Mouse (Mus musculus) left cerebral cortex, postnatal 10 days (tissue): ENCODE measurements at regions not wholly inside any gene's neighbourhood (a gene's known extent, or its start where the extent isn't known, plus 50 kb on each side); places are given as distances from the start of the nearest gene placed in this dataset.

Experiments
- DNase-seq, 2 experiments: peaks; one replicate each; pipeline ENCODE4 v3.0.0; 2021 to 2022; ENCODE audit warnings: low spot score in 2 of 2, mixed read lengths in 1 of 2; ENCODE audit errors: extremely low spot score in 1 of 2
- intact Hi-C: fragments of 180-260 bp; cut with DNase I; formaldehyde crosslinking; loops from one replicate; pipeline ENCODE4 v1.15.1; 2025

DNA sequence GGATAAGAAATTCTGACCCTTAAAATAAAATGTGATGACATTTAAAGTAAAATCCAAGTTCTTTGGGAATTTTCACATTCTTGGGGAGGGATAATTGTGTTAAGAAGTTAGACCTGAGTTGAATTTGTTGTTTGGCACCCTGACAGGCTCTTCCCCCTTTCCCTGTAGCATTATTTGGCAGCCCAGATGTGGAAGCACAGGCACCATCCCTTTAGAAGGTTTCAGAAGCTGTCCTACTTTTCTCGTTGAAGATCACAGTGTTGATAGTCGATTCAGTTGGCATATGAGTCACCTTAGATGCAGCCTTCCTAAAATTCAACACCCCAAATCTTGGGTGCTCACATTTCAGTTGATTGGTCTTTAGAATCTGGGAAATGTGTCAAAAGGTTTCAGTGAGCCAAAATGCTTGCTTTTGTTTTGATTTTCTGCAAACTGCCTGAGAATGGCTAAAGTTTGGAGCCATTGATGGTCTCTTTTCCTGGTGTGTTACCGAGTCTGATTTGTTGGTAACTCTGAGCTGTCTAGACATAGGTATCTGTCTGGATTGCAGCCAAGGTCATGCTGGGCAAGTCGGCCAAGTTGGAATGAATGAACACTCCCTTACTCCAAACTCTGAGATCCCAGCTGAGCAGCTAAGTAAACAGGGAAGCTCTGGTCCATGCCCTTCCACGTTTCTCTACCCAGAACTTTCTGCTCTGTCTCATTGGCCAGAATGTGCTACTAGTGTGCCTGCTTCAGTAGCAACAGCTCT is 65.9 kb upstream of the Bmper start:
- DNase-seq = no peak
- intact Hi-C loops = no loop called here

DNA sequence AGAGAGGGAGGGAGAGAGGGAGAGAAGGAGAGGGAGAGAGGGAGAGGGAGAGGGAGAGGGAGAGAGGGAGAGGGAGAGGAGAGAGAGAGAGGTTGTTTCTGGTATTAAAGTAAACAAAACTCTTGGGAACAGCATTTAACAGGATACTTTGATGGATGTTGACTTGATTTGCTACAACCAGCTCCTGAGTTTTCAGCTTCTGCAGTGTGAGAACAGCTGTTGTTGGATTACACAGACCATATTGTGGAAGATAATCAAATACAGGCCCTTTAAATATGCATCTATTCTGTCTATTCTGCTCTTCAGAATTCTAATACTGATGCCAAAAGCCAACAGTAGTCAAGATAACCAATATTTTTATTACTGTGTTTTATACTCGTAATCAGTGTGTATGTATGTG is 64.4 kb upstream of the Bmper start:
- intact Hi-C loops = no loop called here
- DNase-seq = no peak

DNA sequence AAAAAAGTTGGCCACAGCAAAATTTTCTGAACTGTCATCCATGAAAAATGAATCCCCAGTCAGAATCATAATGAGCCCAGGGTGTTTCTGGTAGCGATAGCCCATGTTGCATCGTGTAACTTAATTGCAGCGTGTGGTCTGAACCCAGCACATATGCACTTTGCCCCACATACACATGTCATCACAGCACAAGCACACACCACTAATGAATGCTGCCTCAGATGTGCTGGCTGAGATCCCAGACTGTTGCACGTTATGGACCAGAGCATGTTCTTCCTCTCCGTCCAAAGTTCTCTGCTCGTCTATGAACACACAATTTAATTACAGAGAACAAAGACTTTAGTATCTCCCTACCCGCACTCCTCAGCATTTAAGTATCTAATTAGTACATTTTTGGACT is 61.5 kb upstream of the Bmper start:
- intact Hi-C loops = no loop called here
- DNase-seq = no peak

DNA sequence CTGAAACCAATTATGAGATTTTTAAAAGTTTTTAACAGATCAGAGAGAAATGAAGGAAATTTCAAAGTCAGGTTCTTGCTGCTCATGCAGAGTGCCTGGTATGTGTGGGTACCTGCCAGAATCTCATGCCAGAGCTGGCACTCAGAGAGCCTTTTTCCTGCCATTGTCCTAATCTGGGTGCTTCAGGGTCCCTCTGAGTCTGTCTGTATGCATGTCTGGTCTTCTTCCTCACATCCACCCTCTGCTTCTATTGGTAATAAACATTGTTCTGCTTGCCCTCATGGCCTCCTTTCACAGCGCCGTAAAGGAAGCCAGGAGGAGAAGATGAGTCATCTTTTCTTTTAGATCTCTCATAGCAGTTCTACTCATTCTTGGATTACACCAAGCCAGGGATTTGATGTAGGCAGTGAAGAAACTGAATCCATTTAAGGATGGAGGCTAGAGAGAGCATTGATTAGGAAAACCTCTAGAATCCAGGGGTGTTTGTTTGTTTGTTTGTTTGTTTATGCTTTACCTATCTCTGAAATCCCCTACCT is 55.8 kb upstream of the Bmper start:
- intact Hi-C loops = no loop called here
- DNase-seq = no peak

DNA sequence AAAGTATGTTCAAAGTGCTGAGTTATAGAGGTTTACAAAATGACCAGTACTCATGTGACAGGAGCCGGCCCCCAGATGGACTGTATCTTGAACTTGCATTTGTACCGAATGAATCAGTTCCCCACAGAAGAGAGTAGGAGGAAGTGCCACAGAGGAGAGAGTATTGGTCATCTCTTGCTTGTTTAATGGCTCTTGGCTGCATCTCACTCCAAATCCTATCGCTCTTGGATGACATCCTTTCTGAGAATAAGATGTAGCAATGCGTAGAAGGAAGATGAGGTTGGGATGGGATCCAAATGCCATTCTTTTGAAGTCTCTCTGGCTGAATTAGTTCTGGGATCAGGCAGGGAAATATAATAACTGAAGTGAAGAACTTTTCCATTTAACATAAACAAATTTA is 55.2 kb upstream of the Bmper start:
- intact Hi-C loops = no loop called here
- DNase-seq = no peak

DNA sequence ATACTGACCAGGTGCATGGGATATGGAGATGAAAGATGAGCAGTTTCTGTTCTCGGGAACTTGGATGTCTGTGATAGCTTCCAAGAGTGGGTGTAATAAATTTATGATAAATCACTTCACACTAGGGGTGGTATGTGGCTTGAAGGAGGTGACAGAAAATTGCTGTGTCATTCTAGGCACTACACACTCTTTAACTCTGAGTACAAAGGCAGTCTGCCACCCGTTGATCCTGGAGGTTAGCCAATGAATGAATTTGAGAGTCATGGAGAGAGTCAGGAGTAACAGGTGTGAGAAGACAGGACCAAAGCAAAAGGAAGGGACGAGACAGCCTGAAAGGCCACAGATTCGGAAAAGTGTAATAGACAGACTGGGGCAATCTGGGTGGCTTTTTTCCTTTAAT is 54.7 kb upstream of the Bmper start:
- intact Hi-C loops = no loop called here
- DNase-seq = no peak

DNA sequence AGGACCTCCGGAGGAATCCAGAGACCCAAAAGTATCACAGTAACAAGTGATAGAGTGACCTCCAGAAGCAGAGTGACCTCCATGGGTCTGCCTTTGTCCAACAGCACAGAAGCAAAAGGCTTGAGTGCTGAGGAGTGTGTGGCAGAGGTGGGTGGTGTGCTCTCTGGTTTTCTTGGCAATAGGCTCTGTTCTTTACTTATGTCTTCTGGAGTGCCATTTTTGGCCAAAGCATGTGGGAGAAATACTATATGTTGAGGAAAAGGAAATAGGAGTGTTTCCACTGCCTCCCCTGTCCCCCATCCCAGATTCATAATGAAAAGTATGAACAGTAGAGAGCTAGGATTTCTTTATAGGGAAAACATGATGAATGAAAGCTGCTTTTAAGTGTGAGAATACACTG is 51.5 kb upstream of the Bmper start:
- no peak for DNase-seq
- intact Hi-C loops = no loop called here
